Mouse (Mus musculus): ENCODE measurements around the gene Gm26602. TPM values are rescaled to one million over a fixed set of nuclear protein-coding genes. Genes with fewer than 3 reads are reported as not detected.
"Not testable (repeated sequence)": the region's sequence is repeated elsewhere in the genome, so short reads cannot be mapped to it uniquely, and the experiment has no call there.

Gm26602 gene
- total RNA-seq, 2 experiments from 2014 or later = not detected

- no peak for DNase-seq
Measured at GRCm38 (mm10) chr10:79933145-79933679, 22.6 kb downstream of the Gm26602 start.

- no peak for DNase-seq
Measured at GRCm38 (mm10) chr10:79933861-79934260, 23.2 kb downstream of the Gm26602 start.

- peak; percentile 94 for DNase-seq
Measured at GRCm38 (mm10) chr10:79934272-79934721, 23.6 kb downstream of the Gm26602 start.

GRCm38 (mm10) chr10:79934794-79935569, 24.3 kb downstream of the Gm26602 start:
- DNase-seq = no peak

DNA sequence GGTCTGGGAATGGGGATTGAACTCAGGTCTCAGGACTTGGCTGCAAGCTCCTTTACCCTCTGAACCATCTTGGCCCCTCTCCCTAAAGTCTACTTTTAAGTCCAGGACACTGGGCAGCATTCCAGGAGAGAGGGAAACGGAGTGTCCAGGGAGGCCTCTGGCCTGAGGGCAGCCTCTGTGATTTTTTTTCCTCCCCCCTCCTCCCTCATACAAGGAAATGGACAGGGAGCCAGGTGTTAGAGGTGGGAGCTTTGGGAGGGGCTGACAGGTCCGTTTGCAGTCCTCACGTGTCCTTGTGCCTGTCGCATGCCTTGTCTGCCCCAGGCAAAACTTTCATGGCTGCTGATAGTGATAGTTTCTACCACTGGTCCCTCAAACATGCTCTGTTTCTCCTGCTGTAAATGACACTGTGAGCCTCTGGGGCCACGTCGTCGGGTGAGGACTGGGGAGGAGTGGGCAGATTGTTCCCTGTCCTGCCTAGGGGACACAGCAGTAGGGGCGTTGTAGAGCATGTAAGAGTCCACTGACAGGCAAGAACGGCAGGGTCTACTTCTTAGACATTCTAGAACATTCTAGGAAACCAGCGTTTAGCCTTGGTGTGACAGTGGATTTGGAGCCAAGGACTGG, 25.7 kb downstream of the Gm26602 start:
- no peak for DNase-seq

GRCm38 (mm10) chr10:79936911-79937441, 26.3 kb downstream of the Gm26602 start:
- DNase-seq = peak; percentile 63

GRCm38 (mm10) chr10:79937775-79938526, 27.3 kb downstream of the Gm26602 start:
- DNase-seq = no peak

GRCm38 (mm10) chr10:79940749-79941148, 30.1 kb downstream of the Gm26602 start:
- DNase-seq = peak; percentile 47

- DNase-seq = no peak
Measured at GRCm38 (mm10) chr10:79942988-79943387, 32.3 kb downstream of the Gm26602 start.

DNA sequence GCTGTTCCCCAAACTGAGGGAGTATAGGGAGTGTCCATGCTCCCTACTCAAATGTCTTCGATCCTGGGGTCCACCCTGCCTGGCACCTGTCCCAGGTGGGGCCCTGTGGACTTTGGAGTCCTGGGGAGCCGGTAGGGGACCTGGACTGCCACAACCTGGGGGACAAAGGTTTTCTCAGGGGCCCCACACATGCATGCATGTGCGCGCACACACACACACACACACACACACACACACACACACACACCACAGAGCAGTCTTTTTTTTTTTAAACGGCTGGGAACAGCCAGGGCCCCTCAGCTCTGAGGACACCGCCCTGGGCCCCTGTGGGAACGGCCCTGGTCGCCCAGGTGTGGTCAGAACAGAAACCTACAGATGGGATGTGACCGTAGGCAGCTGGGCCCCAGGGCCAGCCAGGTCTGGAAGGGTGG, 32.8 kb downstream of the Gm26602 start:
- no peak for DNase-seq

DNA sequence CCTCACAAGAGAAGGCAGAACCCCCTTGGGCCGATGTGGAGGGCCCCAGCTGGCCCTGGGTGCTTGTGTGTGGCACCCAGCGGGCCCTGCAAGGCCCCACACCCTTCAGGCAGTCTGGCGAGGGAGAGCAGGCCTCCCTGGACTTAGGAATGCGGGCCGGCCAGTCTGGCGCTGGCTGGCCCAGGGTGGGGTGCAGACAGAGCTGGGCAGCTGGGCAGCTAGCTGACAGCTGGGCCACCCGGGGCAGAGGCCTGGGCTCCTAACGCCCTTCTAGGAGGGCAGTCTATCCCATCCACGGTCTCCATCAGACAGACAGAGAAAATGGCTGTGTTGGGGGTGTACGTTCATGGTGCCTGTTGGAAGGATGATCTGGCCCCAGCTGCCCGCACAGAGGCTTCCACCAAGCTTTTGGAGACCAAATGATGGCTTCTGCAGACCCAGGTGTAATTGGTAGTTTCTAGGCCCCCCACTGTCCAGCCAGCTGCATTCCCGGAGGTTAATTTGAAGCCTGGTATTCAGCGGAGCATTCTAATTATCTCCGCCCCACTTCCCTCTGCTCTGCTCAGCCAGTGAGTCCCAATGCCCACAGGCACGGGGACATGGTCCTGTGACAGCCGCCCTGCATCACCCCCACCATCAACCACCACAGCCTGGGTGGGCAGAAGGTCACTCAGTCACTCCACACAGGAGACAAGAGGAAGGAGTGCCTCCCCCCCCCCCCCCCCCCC, 35.0 kb downstream of the Gm26602 start:
- DNase-seq = no peak

DNA sequence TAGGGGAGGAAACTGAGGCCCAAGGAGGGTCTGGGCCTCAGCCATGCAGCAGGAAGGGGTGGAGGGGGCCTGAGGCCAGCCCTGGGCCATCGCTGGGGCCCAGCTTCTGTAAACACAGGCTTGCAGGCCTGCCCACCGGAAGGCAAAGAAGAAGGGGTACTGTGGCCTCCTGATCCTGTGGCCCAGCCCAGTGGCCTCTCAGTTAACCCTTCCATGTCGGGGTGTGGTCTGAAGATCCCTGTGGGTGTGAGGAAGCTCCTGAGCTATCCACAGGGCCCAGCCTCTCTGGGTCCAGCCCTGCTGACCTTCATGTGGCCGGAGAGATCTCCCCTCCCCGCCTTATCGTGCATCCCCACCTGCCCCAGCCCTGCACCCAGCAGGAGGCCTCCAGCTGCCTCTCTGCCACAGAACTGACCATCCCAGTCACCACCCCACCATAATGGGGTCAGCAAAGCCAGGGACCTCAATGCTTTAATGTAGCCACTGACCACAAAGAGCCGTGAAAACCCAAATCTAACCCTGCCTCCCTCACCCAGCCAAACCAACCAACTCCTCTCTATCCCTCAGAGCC, 36.2 kb downstream of the Gm26602 start:
- no peak for DNase-seq

- DNase-seq = no peak
Measured at GRCm38 (mm10) chr10:79947502-79947901, 36.8 kb downstream of the Gm26602 start.

GRCm38 (mm10) chr10:79949873-79950272, 39.2 kb downstream of the Gm26602 start:
- DNase-seq = no peak

GRCm38 (mm10) chr10:79950661-79951060, 40.0 kb downstream of the Gm26602 start:
- DNase-seq = no peak

GRCm38 (mm10) chr10:79953946-79954345, 43.3 kb downstream of the Gm26602 start:
- no peak for DNase-seq

DNA sequence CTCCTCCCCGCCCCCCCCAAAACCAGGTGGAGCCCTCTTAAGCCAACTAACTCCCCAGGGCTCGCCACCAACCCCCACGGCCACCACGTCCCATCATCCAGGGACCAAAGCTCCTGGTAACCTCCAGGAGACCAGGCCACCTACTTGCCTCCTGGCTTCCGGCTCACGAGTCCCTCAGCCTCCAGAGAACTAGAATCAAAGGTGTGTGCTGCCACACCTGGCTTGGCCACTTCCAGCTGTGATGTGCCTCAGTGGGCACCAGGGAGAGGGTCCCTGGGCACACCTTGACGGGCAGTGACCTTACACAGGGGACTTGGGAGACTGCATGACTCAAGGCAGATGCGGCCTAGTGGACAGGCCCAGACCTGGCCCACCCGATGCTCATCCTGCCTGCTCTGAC, 45.0 kb downstream of the Gm26602 start:
- no peak for DNase-seq

- no peak for DNase-seq
Measured at GRCm38 (mm10) chr10:79956643-79957154, 46.0 kb downstream of the Gm26602 start.

DNA sequence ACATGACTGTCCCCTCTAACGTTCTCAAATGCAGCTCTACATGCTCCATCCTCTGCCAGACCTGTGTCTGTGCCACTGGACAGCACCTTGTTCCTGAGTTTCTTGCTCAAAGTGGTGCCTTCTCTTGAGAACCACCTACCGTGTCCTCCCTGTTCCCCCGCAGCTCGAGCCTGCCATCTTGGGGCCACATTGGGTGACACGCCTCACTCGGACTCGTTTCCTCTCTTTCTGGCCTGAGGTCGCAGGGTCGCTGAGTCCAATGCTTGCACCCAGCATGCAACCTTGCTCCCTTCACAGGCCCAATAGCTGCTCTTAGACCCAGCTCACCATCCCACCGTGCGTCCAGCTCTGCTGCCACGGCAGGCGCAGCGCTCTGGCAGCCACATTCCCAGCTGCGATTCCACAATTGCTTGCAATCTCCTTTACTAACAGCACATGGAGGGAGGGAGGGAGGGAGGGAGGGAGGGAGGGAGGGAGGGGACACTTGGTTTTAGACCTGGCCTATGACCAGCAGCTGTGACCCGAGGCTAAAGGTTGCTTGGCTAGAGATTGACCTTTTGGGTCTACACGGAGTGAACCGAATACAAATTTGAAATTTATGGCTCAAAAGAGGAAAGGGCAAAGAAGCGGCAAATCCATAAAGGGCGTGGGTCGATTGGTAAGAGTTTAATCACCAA, 47.6 kb downstream of the Gm26602 start:
- DNase-seq = peak; percentile 69

DNA sequence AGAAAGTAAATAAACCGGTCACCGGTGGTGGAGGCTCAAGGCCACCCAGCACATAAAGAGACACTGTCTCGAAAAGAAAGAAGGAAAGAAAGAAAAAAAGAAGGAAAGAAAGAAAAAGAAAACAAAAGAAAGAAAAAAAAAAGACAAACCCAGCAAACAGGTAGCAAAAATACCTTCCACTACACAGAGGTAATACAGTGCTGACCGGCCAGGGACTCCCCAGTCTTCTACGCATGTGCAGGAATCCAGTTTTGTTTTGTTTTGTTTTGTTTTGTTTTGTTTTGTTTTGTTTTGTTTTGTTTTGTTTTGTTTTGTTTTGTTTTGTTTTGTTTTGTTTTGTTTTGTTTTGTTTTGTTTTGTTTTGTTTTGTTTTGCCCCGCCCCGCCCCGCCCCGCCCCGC, 48.8 kb downstream of the Gm26602 start:
- DNase-seq = not testable (repeated sequence)

All from gastrocnemius, postnatal 25 days (tissue).